Mouse (Mus musculus) E14TG2a.4 (cell line): Measurements from ENCODE around the gene Chpf.

ENCODE experiments used
- H3K27me3 ChIP-seq: 2 replicates; pipeline ENCODE4 v1.6.1; 2014; ENCODE audit warnings: low read length, control low read depth; ENCODE audit not compliant: insufficient read depth
- H3K36me3 ChIP-seq: 2 replicates; pipeline ENCODE4 v1.6.1; 2014; ENCODE audit warnings: low read length, control low read depth; ENCODE audit not compliant: insufficient read depth
- H3K4me1 ChIP-seq: replicated peaks from 2 replicates; pipeline ENCODE4 v1.6.1; 2014; ENCODE audit warnings: low read depth, low read length, control low read depth
- H3K4me3 ChIP-seq: replicated peaks from 2 replicates; pipeline ENCODE4 v1.5.1; 2014; ENCODE audit warnings: mild to moderate bottlenecking, low read length
- H3K9me3 ChIP-seq: 2 replicates; pipeline ENCODE4 v1.6.1; 2014; ENCODE audit warnings: low read length, control low read depth
- CTCF ChIP-seq: conservative IDR thresholded peaks from 2 replicates; pipeline ENCODE4 v1.5.1; 2014; ENCODE audit warnings: low read length
- NANOG ChIP-seq: IDR thresholded peaks from 2 replicates; pipeline ENCODE4 v1.6.1; 2014; ENCODE audit warnings: borderline replicate concordance, low read length, mixed read lengths
- POU5F1 ChIP-seq: IDR thresholded peaks from 2 replicates; pipeline ENCODE4 v1.6.1; 2014; ENCODE audit warnings: low read length, borderline replicate concordance

Gene Chpf

GRCm38 (mm10) chr1:75487405-75488161 lies 8.5 kb upstream of the Chpf start:
- Histone ChIP-seq H3K36me3 (no peaks in the 10 kb centered on the region; the same call in 1 of the 2 replicates), H3K4me3 (peak overlapping the region; percentile 88), H3K9me3 (no peaks in the 10 kb centered on the region), H3K27me3 (peaks cover 95% of the 10 kb centered on the region), H3K4me1 (peaks cover 67% of the 10 kb centered on the region)
- TF ChIP-seq NANOG, result no peak
- no peak for TF ChIP-seq CTCF
- TF ChIP-seq POU5F1, result no peak

GRCm38 (mm10) chr1:75487040-75487404 lies 7.9 kb upstream of the Chpf start:
- no peak for TF ChIP-seq NANOG
- no peak for TF ChIP-seq POU5F1
- no peak for TF ChIP-seq CTCF
- Histone ChIP-seq H3K9me3 (no peaks in the 10 kb centered on the region), H3K36me3 (no peaks in the 10 kb centered on the region; the same call in 1 of the 2 replicates), H3K4me3 (peak overlapping the region; percentile 88), H3K4me1 (peaks cover 66% of the 10 kb centered on the region), H3K27me3 (peaks cover 95% of the 10 kb centered on the region)

- Histone ChIP-seq H3K27me3 (peaks cover 94% of the 10 kb centered on the region), H3K36me3 (no peaks in the 10 kb centered on the region; the same call in 1 of the 2 replicates), H3K4me1 (peaks cover 65% of the 10 kb centered on the region), H3K9me3 (no peaks in the 10 kb centered on the region), H3K4me3 (peak overlapping the region; percentile 88)
- TF ChIP-seq POU5F1 (no peak), CTCF (no peak), NANOG (no peak)
These were observed 7.5 kb upstream of the Chpf start for GRCm38 (mm10) chr1:75486561-75486960.

GRCm38 (mm10) chr1:75480735-75481134 lies 1.6 kb upstream of the Chpf start:
- peaks cover 61% of the 10 kb centered on the region for H3K27me3 ChIP-seq
- H3K9me3 ChIP-seq, result no peaks in the 10 kb centered on the region
- H3K4me3 ChIP-seq, result no peak overlapping the region
- peaks cover 65% of the 10 kb centered on the region for H3K4me1 ChIP-seq
- TF ChIP-seq CTCF (no peak), POU5F1 (no peak), NANOG (no peak)
- H3K36me3 ChIP-seq, result peaks cover 14% of the 10 kb centered on the region

GRCm38 (mm10) chr1:75480036-75480435 lies 929 bp upstream of the Chpf start:
- Histone ChIP-seq H3K4me1 (peaks cover 70% of the 10 kb centered on the region), H3K9me3 (no peaks in the 10 kb centered on the region), H3K4me3 (peak overlapping the region; percentile 96), H3K27me3 (peaks cover 54% of the 10 kb centered on the region), H3K36me3 (peaks cover 21% of the 10 kb centered on the region)
- no peak for TF ChIP-seq CTCF
- no peak for TF ChIP-seq NANOG
- no peak for TF ChIP-seq POU5F1

- peaks cover 74% of the 10 kb centered on the region for H3K4me1 ChIP-seq
- TF ChIP-seq CTCF (no peak), POU5F1 (no peak), NANOG (no peak)
- peak overlapping the region; percentile 96 for H3K4me3 ChIP-seq
- H3K27me3 ChIP-seq, result peaks cover 50% of the 10 kb centered on the region
- H3K9me3 ChIP-seq, result no peaks in the 10 kb centered on the region
- peaks cover 25% of the 10 kb centered on the region for H3K36me3 ChIP-seq
These were observed 505 bp upstream of the Chpf start for GRCm38 (mm10) chr1:75479635-75479989.

GRCm38 (mm10) chr1:75478497-75478896 lies 610 bp downstream of the Chpf start:
- no peak for TF ChIP-seq CTCF
- TF ChIP-seq NANOG, result no peak
- TF ChIP-seq POU5F1, result no peak
- peaks cover 36% of the 10 kb centered on the region for H3K36me3 ChIP-seq
- no peaks in the 10 kb centered on the region for H3K9me3 ChIP-seq
- peaks cover 38% of the 10 kb centered on the region for H3K27me3 ChIP-seq
- peaks cover 80% of the 10 kb centered on the region for H3K4me1 ChIP-seq
- H3K4me3 ChIP-seq, result peak overlapping the region; percentile 96

- no peak for TF ChIP-seq CTCF
- TF ChIP-seq POU5F1, result no peak
- TF ChIP-seq NANOG, result no peak
- peaks cover 33% of the 10 kb centered on the region for H3K27me3 ChIP-seq
- H3K4me3 ChIP-seq, result peak overlapping the region; percentile 96
- no peaks in the 10 kb centered on the region for H3K9me3 ChIP-seq
- peaks cover 75% of the 10 kb centered on the region for H3K4me1 ChIP-seq
- H3K36me3 ChIP-seq, result peaks cover 42% of the 10 kb centered on the region
These were observed 1.2 kb downstream of the Chpf start for GRCm38 (mm10) chr1:75477966-75478290.

GRCm38 (mm10) chr1:75477264-75477965 lies 1.7 kb downstream of the Chpf start:
- Histone ChIP-seq H3K4me1 (peaks cover 71% of the 10 kb centered on the region), H3K27me3 (peaks cover 31% of the 10 kb centered on the region), H3K4me3 (peak overlapping the region; percentile 96), H3K9me3 (no peaks in the 10 kb centered on the region), H3K36me3 (peaks cover 47% of the 10 kb centered on the region)
- TF ChIP-seq NANOG, result no peak
- no peak for TF ChIP-seq POU5F1
- peak; percentile 87 for TF ChIP-seq CTCF
